Mouse (Mus musculus): ENCODE measurements around the gene Rbks. TPM values are rescaled to one million over a fixed set of nuclear protein-coding genes. Genes with fewer than 3 reads are reported as not detected.

The Rbks gene
- polyA plus RNA-seq, 1 experiment from 2014 or later, result 2.4 TPM

- Histone ChIP-seq H3K36me3 (no peaks in the 10 kb centered on the region), H3K4me2 (replicated peaks) (no peak overlapping the region), H3K9ac (replicated peaks) (no peak overlapping the region), H3K4me3 (no peak overlapping the region), H3K27me3 (no peaks in the 10 kb centered on the region), H3K4me1 (no peaks in the 10 kb centered on the region), H3K9me3 (no peaks in the 10 kb centered on the region), H3K27ac (replicated peaks) (no peak overlapping the region)
- WGBS, result 81% methylated on average over 5 of the region's 5 CpGs
- no peak for ATAC-seq (ENCODE audit: low FRiP score, low read depth)
Observed at GRCm38 (mm10) chr5:31669984-31670383, 27.4 kb downstream of the Rbks start.

GRCm38 (mm10) chr5:31668325-31668968, 29.0 kb downstream of the Rbks start:
- Histone ChIP-seq H3K36me3 (no peaks in the 10 kb centered on the region), H3K9me3 (no peaks in the 10 kb centered on the region), H3K4me3 (no peak overlapping the region), H3K27me3 (no peaks in the 10 kb centered on the region), H3K4me1 (no peaks in the 10 kb centered on the region), H3K9ac (replicated peaks) (no peak overlapping the region), H3K27ac (replicated peaks) (no peak overlapping the region), H3K4me2 (replicated peaks) (no peak overlapping the region)
- no peak for ATAC-seq (ENCODE audit: low FRiP score, low read depth)
- WGBS, result 69% methylated on average over 13 of the region's 13 CpGs

- no peak for ATAC-seq (ENCODE audit: low FRiP score, low read depth)
- 48% methylated on average over 1 of the region's 1 CpGs for WGBS
Observed at GRCm38 (mm10) chr5:31666176-31666575, 31.3 kb downstream of the Rbks start.

GRCm38 (mm10) chr5:31655688-31656190, 41.7 kb downstream of the Rbks start:
- Histone ChIP-seq H3K36me3 (no peaks in the 10 kb centered on the region), H3K9ac (replicated peaks) (no peak overlapping the region), H3K9me3 (0 out of 2 replicates have a peak, but pooled peaks cover 3% of the 10 kb centered on the region), H3K27ac (replicated peaks) (no peak overlapping the region), H3K27me3 (no peaks in the 10 kb centered on the region), H3K4me2 (replicated peaks) (no peak overlapping the region), H3K4me1 (no peaks in the 10 kb centered on the region), H3K4me3 (no peak overlapping the region)
- ATAC-seq (ENCODE audit: low FRiP score, low read depth), result no peak
- 89% methylated on average over 1 of the region's 1 CpGs for WGBS

More at GRCm38 (mm10) chr5:31666176-31666575, 31.3 kb downstream of the Rbks start:
- Histone ChIP-seq H3K9me3 (no peaks in the 10 kb centered on the region), H3K4me1 (no peaks in the 10 kb centered on the region), H3K36me3 (no peaks in the 10 kb centered on the region), H3K27me3 (no peaks in the 10 kb centered on the region), H3K4me3 (no peak overlapping the region), H3K27ac (replicated peaks) (no peak overlapping the region), H3K9ac (replicated peaks) (no peak overlapping the region), H3K4me2 (replicated peaks) (no peak overlapping the region)

- Histone ChIP-seq H3K36me3 (no peaks in the 10 kb centered on the region), H3K27ac (replicated peaks) (no peak overlapping the region), H3K9me3 (0 out of 2 replicates have a peak, but pooled peaks cover 3% of the 10 kb centered on the region), H3K9ac (replicated peaks) (no peak overlapping the region), H3K4me1 (no peaks in the 10 kb centered on the region), H3K4me2 (replicated peaks) (no peak overlapping the region), H3K4me3 (no peak overlapping the region), H3K27me3 (no peaks in the 10 kb centered on the region)
- ATAC-seq (ENCODE audit: low FRiP score, low read depth), result no peak
- 88% methylated on average over 2 of the region's 2 CpGs for WGBS
Observed at GRCm38 (mm10) chr5:31650518-31651288, 46.7 kb downstream of the Rbks start.

GRCm38 (mm10) chr5:31647327-31647726, 50.1 kb downstream of the Rbks start:
- Histone ChIP-seq H3K4me2 (replicated peaks) (no peak overlapping the region), H3K4me3 (no peak overlapping the region), H3K36me3 (no peaks in the 10 kb centered on the region), H3K9ac (replicated peaks) (no peak overlapping the region), H3K9me3 (no peaks in the 10 kb centered on the region), H3K4me1 (no peaks in the 10 kb centered on the region), H3K27ac (replicated peaks) (no peak overlapping the region), H3K27me3 (no peaks in the 10 kb centered on the region)
- ATAC-seq (ENCODE audit: low FRiP score, low read depth), result no peak
- 89% methylated on average over 2 of the region's 2 CpGs for WGBS

- Histone ChIP-seq H3K27ac (replicated peaks) (no peak overlapping the region), H3K4me3 (no peak overlapping the region), H3K27me3 (no peaks in the 10 kb centered on the region), H3K36me3 (no peaks in the 10 kb centered on the region), H3K4me2 (replicated peaks) (no peak overlapping the region), H3K9ac (replicated peaks) (no peak overlapping the region), H3K9me3 (no peaks in the 10 kb centered on the region), H3K4me1 (no peaks in the 10 kb centered on the region)
- no peak for ATAC-seq (ENCODE audit: low FRiP score, low read depth)
- WGBS, result 89% methylated on average over 6 of the region's 6 CpGs
Observed at GRCm38 (mm10) chr5:31646574-31646973, 50.9 kb downstream of the Rbks start.

- no peak overlapping the region for H3K9ac ChIP-seq (replicated peaks)
- H3K27ac ChIP-seq (replicated peaks), result no peak overlapping the region
- WGBS, result 90% methylated on average over 6 of the region's 6 CpGs
- no peak for ATAC-seq (ENCODE audit: low FRiP score, low read depth)
- no peak overlapping the region for H3K4me3 ChIP-seq
- H3K36me3 ChIP-seq, result no peaks in the 10 kb centered on the region
- no peaks in the 10 kb centered on the region for H3K4me1 ChIP-seq
- H3K9me3 ChIP-seq, result no peaks in the 10 kb centered on the region
- H3K4me2 ChIP-seq (replicated peaks), result no peak overlapping the region
- no peaks in the 10 kb centered on the region for H3K27me3 ChIP-seq
Observed at GRCm38 (mm10) chr5:31645798-31646197, 51.6 kb downstream of the Rbks start.

- no peaks in the 10 kb centered on the region for H3K27me3 ChIP-seq
- no peaks in the 10 kb centered on the region for H3K36me3 ChIP-seq
- 94% methylated on average over 6 of the region's 6 CpGs for WGBS
- no peaks in the 10 kb centered on the region for H3K4me1 ChIP-seq
- no peak overlapping the region for H3K9ac ChIP-seq (replicated peaks)
- H3K27ac ChIP-seq (replicated peaks), result no peak overlapping the region
- H3K4me3 ChIP-seq, result no peak overlapping the region
- no peak overlapping the region for H3K4me2 ChIP-seq (replicated peaks)
- no peak for ATAC-seq (ENCODE audit: low FRiP score, low read depth)
- no peaks in the 10 kb centered on the region for H3K9me3 ChIP-seq
Observed at GRCm38 (mm10) chr5:31644847-31645246, 52.6 kb downstream of the Rbks start.

GRCm38 (mm10) chr5:31644272-31644671, 53.2 kb downstream of the Rbks start:
- H3K9me3 ChIP-seq, result no peaks in the 10 kb centered on the region
- no peak overlapping the region for H3K27ac ChIP-seq (replicated peaks)
- no peaks in the 10 kb centered on the region for H3K27me3 ChIP-seq
- H3K4me2 ChIP-seq (replicated peaks), result no peak overlapping the region
- 83% methylated on average over 4 of the region's 4 CpGs for WGBS
- H3K36me3 ChIP-seq, result no peaks in the 10 kb centered on the region
- H3K4me1 ChIP-seq, result no peaks in the 10 kb centered on the region
- no peak overlapping the region for H3K9ac ChIP-seq (replicated peaks)
- no peak for ATAC-seq (ENCODE audit: low FRiP score, low read depth)
- no peak overlapping the region for H3K4me3 ChIP-seq

GRCm38 (mm10) chr5:31642300-31642699, 55.1 kb downstream of the Rbks start:
- Histone ChIP-seq H3K27me3 (no peaks in the 10 kb centered on the region), H3K4me3 (no peak overlapping the region), H3K4me2 (replicated peaks) (no peak overlapping the region), H3K9ac (replicated peaks) (no peak overlapping the region), H3K27ac (replicated peaks) (no peak overlapping the region), H3K4me1 (no peaks in the 10 kb centered on the region), H3K9me3 (no peaks in the 10 kb centered on the region), H3K36me3 (no peaks in the 10 kb centered on the region)
- WGBS, result 89% methylated on average over 3 of the region's 3 CpGs
- no peak for ATAC-seq (ENCODE audit: low FRiP score, low read depth)

- Histone ChIP-seq H3K4me3 (no peak overlapping the region), H3K27ac (replicated peaks) (no peak overlapping the region), H3K4me1 (peaks cover 16% of the 10 kb centered on the region), H3K9ac (replicated peaks) (no peak overlapping the region), H3K36me3 (no peaks in the 10 kb centered on the region), H3K4me2 (replicated peaks) (no peak overlapping the region), H3K9me3 (no peaks in the 10 kb centered on the region), H3K27me3 (no peaks in the 10 kb centered on the region)
- ATAC-seq (ENCODE audit: low FRiP score, low read depth), result no peak
- 95% methylated on average over 2 of the region's 2 CpGs for WGBS
Observed at GRCm38 (mm10) chr5:31640542-31640941, 56.9 kb downstream of the Rbks start.
